Mouse (Mus musculus): ENCODE measurements around the gene Rnf220.

Gene Rnf220

GRCm38 (mm10) chr4:117296849-117297593 lies 199.8 kb downstream of the Rnf220 start:
- peak in 1 of 2 experiments; percentile 45 for DNase-seq

- no peak for DNase-seq
Measured at GRCm38 (mm10) chr4:117291696-117292095, 205.2 kb downstream of the Rnf220 start.

GRCm38 (mm10) chr4:117288927-117289801 lies 207.7 kb downstream of the Rnf220 start:
- DNase-seq: peak; percentile 82 to 87

- DNase-seq: no peak
Measured at GRCm38 (mm10) chr4:117288277-117288926, 208.4 kb downstream of the Rnf220 start.

GRCm38 (mm10) chr4:117284363-117284762 lies 212.5 kb downstream of the Rnf220 start:
- DNase-seq: no peak

GRCm38 (mm10) chr4:117283271-117284191 lies 213.3 kb downstream of the Rnf220 start:
- DNase-seq: no peak

GRCm38 (mm10) chr4:117281090-117281845 lies 215.6 kb downstream of the Rnf220 start:
- no peak for DNase-seq

GRCm38 (mm10) chr4:117280397-117280930 lies 216.4 kb downstream of the Rnf220 start:
- DNase-seq: no peak

- no peak for DNase-seq
Measured at GRCm38 (mm10) chr4:117279253-117279642, 217.6 kb downstream of the Rnf220 start.

- no peak for DNase-seq
Measured at GRCm38 (mm10) chr4:117278381-117279252, 218.2 kb downstream of the Rnf220 start.

GRCm38 (mm10) chr4:117277687-117278086 lies 219.2 kb downstream of the Rnf220 start:
- DNase-seq: no peak

GRCm38 (mm10) chr4:117277021-117277420 lies 219.8 kb downstream of the Rnf220 start:
- DNase-seq: no peak

GRCm38 (mm10) chr4:117276281-117276711 lies 220.6 kb downstream of the Rnf220 start:
- DNase-seq: peak in 1 of 2 experiments; percentile 53

- DNase-seq: no peak
Measured at GRCm38 (mm10) chr4:117274720-117275119, 222.1 kb downstream of the Rnf220 start.

- DNase-seq: no peak
Measured at GRCm38 (mm10) chr4:117272459-117272858, 224.4 kb downstream of the Rnf220 start.

- DNase-seq: peak; percentile 72 to 80
Measured at GRCm38 (mm10) chr4:117270278-117270677, 226.6 kb downstream of the Rnf220 start.

GRCm38 (mm10) chr4:117267831-117268437 lies 228.9 kb downstream of the Rnf220 start:
- DNase-seq: no peak

GRCm38 (mm10) chr4:117267284-117267683 lies 229.6 kb downstream of the Rnf220 start:
- DNase-seq: peak; percentile 68 to 84

- DNase-seq: no peak
Measured at GRCm38 (mm10) chr4:117262987-117263386, 233.9 kb downstream of the Rnf220 start.
